Mouse (Mus musculus) E14TG2a.4 (cell line): ENCODE data around the gene Timm13.

Experiments
- CTCF ChIP-seq: conservative IDR thresholded peaks from 2 replicates; pipeline ENCODE4 v1.5.1; 2014; ENCODE audit warnings: low read length
- NANOG ChIP-seq: IDR thresholded peaks from 2 replicates; pipeline ENCODE4 v1.6.1; 2014; ENCODE audit warnings: borderline replicate concordance, low read length, mixed read lengths
- POU5F1 ChIP-seq: IDR thresholded peaks from 2 replicates; pipeline ENCODE4 v1.6.1; 2014; ENCODE audit warnings: low read length, borderline replicate concordance

DNA sequence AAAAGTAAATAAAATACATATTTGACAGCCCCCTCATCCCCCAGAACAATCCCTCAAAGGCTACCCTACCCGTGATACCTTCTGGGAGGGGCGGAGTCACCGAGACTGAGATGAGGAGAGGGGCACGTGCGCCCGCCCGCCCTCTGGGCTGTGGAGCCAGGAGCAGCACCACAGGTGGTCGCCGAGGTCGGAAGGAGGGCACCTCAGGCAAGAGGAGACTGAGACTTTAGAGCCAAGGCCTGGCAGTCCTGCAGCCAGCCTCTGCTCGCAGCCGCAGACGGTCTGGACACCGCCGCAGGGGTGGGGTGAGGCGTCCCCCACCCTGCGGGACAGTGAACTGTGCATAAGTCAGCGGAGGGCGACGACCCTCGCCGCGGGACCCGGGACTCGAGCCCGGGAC is 30.9 kb upstream of the Timm13 start:
- TF ChIP-seq CTCF (no peak), POU5F1 (no peak), NANOG (no peak)
